In genomic region chr11:69834001-69834549, GRCm38 (mm10) we compare ENCODE assay signal across 8 mouse cellular contexts. TPM values are rescaled to one million over a fixed set of nuclear protein-coding genes. Genes with fewer than 3 reads are reported as not detected.
DNase-seq lines count a peak whose midpoint lies in the region; ATAC-seq and TF ChIP-seq lines count a peak whose summit lies in the region.

No protein-coding gene starts in this region.

- H3K36me3 ChIP-seq in kidney, adult 2 months (ENCODE audit: control insufficient read depth, insufficient read depth, low read length), result no peaks in the 10 kb centered on the region
- peaks cover 22% of the 10 kb centered on the region for H3K36me3 ChIP-seq in forebrain, embryonic 15.5 days
- peaks cover 39% of the 10 kb centered on the region for H3K36me3 ChIP-seq in midbrain, embryonic 13.5 days

- H3K4me3 ChIP-seq in kidney, adult 2 months (ENCODE audit: insufficient read depth, low read depth, low read length), result peak overlapping the region; percentile 16; the same call in 1 of the 2 replicates
- H3K4me3 ChIP-seq in forebrain, embryonic 15.5 days, result peak overlapping the region; percentile 95
- peak overlapping the region; percentile 97 for H3K4me3 ChIP-seq in midbrain, embryonic 13.5 days (replicated peaks)

- peaks cover 4% of the 10 kb centered on the region for H3K4me1 ChIP-seq in kidney, adult 2 months (ENCODE audit: control insufficient read depth, insufficient read depth, low read length)
- peaks cover 46% of the 10 kb centered on the region for H3K4me1 ChIP-seq in forebrain, embryonic 15.5 days
- H3K4me1 ChIP-seq in midbrain, embryonic 13.5 days (replicated peaks), result peaks cover 57% of the 10 kb centered on the region

- H3K27me3 ChIP-seq in kidney, adult 2 months (replicated peaks; ENCODE audit: control insufficient read depth, insufficient read depth, low read length), result no peaks in the 10 kb centered on the region
- H3K27me3 ChIP-seq in forebrain, embryonic 15.5 days, result no peaks in the 10 kb centered on the region
- H3K27me3 ChIP-seq in midbrain, embryonic 13.5 days, result no peaks in the 10 kb centered on the region

- DNase-seq in kidney, adult 2 months, result peak; percentile 33
- no peak for DNase-seq in kidney, adult 8-10 months
- DNase-seq in adrenal gland, postnatal 25 days, result peak; percentile 45
- peak; percentile 58 to 72 for DNase-seq in kidney, postnatal 4 days
- peak; percentile 65 for DNase-seq in testis, postnatal 10 days (ENCODE audit: low spot score)
- no peak for DNase-seq in layer of hippocampus, postnatal 36 days

- peak overlapping the region; percentile 96 for H3K4me2 ChIP-seq in forebrain, embryonic 15.5 days (replicated peaks)
- H3K4me2 ChIP-seq in midbrain, embryonic 13.5 days (replicated peaks), result peak overlapping the region; percentile 99

- TF ChIP-seq POLR2A in kidney, adult 2 months (IDR thresholded peaks at IDR 0.05; ENCODE audit: low read depth, low read length), result no peak

- no peaks in the 10 kb centered on the region for H3K9me3 ChIP-seq in forebrain, embryonic 15.5 days
- no peaks in the 10 kb centered on the region for H3K9me3 ChIP-seq in midbrain, embryonic 13.5 days

- 29% methylated on average over 40 of the region's 48 CpGs for WGBS in kidney, adult 2 months
- 4% methylated on average over 45 of the region's 48 CpGs for WGBS in forebrain, embryonic 15.5 days
- 5% methylated on average over 46 of the region's 48 CpGs for WGBS in midbrain, embryonic 13.5 days

- ATAC-seq in forebrain, embryonic 15.5 days (replicated peaks), result no peak
- no peak for ATAC-seq in midbrain, embryonic 13.5 days

- TF ChIP-seq CTCF in kidney, adult 2 months (conservative IDR thresholded peaks at IDR 0.05; ENCODE audit: insufficient read depth, insufficient read length, low read depth, low read length), result no peak

- H3K9ac ChIP-seq in forebrain, embryonic 15.5 days (replicated peaks), result peak overlapping the region; percentile 94
- peak overlapping the region; percentile 99 for H3K9ac ChIP-seq in midbrain, embryonic 13.5 days (replicated peaks)

- no peak overlapping the region for H3K27ac ChIP-seq in kidney, adult 2 months (ENCODE audit: insufficient read depth, low read depth, low read length)
- H3K27ac ChIP-seq in forebrain, embryonic 15.5 days (replicated peaks), result peak overlapping the region; percentile 58
- peak overlapping the region; percentile 98 for H3K27ac ChIP-seq in midbrain, embryonic 13.5 days

RNA-seq across cellular contexts. Expression of gene Nlgn2, which starts 3.5 kb away (rescaled TPM):
- 6.4 and 7.8 TPM in 2 replicates for polyA plus RNA-seq in kidney, adult 2 months (2012; rRNA removed)
- total RNA-seq in adrenal gland, postnatal 25 days (2021), result 18.6 and 19.7 TPM in 2 replicates
- 20.9 and 21.3 TPM in 2 replicates for polyA plus RNA-seq in forebrain, embryonic 15.5 days (2015; fragmentation: Nextera tagmentation; extraction: Ambion mirVana)
- polyA plus RNA-seq in midbrain, embryonic 13.5 days (2015; fragmentation: Nextera tagmentation; extraction: Ambion mirVana), result 20.5 and 21.3 TPM in 2 replicates
- total RNA-seq in layer of hippocampus, postnatal 36 days (2021), result 100 to 1,000 TPM; 192 to 206 TPM

RNA-seq across cellular contexts. Expression of gene Tmem256, which starts 4.2 kb away (rescaled TPM):
- polyA plus RNA-seq in kidney, adult 2 months (2012; rRNA removed), result 513 and 551 TPM in 2 replicates
- total RNA-seq in adrenal gland, postnatal 25 days (2021), result 149 and 152 TPM in 2 replicates
- 333 and 335 TPM in 2 replicates for polyA plus RNA-seq in forebrain, embryonic 15.5 days (2015; fragmentation: Nextera tagmentation; extraction: Ambion mirVana)
- 329 and 331 TPM in 2 replicates for polyA plus RNA-seq in midbrain, embryonic 13.5 days (2015; fragmentation: Nextera tagmentation; extraction: Ambion mirVana)
- total RNA-seq in layer of hippocampus, postnatal 36 days (2021), result 100 to 1,000 TPM; 109 to 128 TPM

RNA-seq across cellular contexts. Expression of gene Spem1, which starts 12.1 kb away (rescaled TPM):
- polyA plus RNA-seq in kidney, adult 2 months (2012; rRNA removed), result 0.28 and 0.38 TPM in 2 replicates
- not detected in 2 replicates for total RNA-seq in adrenal gland, postnatal 25 days (2021)
- 0.33 and 0.36 TPM in 2 replicates for polyA plus RNA-seq in forebrain, embryonic 15.5 days (2015; fragmentation: Nextera tagmentation; extraction: Ambion mirVana)
- 0.51 and 0.64 TPM in 2 replicates for polyA plus RNA-seq in midbrain, embryonic 13.5 days (2015; fragmentation: Nextera tagmentation; extraction: Ambion mirVana)
- total RNA-seq in layer of hippocampus, postnatal 36 days (2021), result under 1 TPM; 0.57 to 0.63 TPM

RNA-seq across cellular contexts. Expression of gene Plscr3, which starts 12.1 kb away (rescaled TPM):
- polyA plus RNA-seq in kidney, adult 2 months (2012; rRNA removed), result 57.1 and 63.9 TPM in 2 replicates
- 43.8 and 52.9 TPM in 2 replicates for total RNA-seq in adrenal gland, postnatal 25 days (2021)
- polyA plus RNA-seq in forebrain, embryonic 15.5 days (2015; fragmentation: Nextera tagmentation; extraction: Ambion mirVana), result 51.0 and 51.2 TPM in 2 replicates
- 55.0 and 56.3 TPM in 2 replicates for polyA plus RNA-seq in midbrain, embryonic 13.5 days (2015; fragmentation: Nextera tagmentation; extraction: Ambion mirVana)
- total RNA-seq in layer of hippocampus, postnatal 36 days (2021), result 10 to 100 TPM; 16.3 to 16.6 TPM

RNA-seq across cellular contexts. Expression of gene Spem2, which starts 15.8 kb away (rescaled TPM):
- 0.20 and 0.26 TPM in 2 replicates for polyA plus RNA-seq in kidney, adult 2 months (2012; rRNA removed)
- not detected in 2 replicates for total RNA-seq in adrenal gland, postnatal 25 days (2021)
- not detected in 2 replicates for polyA plus RNA-seq in forebrain, embryonic 15.5 days (2015; fragmentation: Nextera tagmentation; extraction: Ambion mirVana)
- polyA plus RNA-seq in midbrain, embryonic 13.5 days (2015; fragmentation: Nextera tagmentation; extraction: Ambion mirVana), result not detected in 2 replicates
- total RNA-seq in layer of hippocampus, postnatal 36 days (2021), result not detected

Comparison
In these comparisons a context has a peak if more than half of its experiments do, and no peak if none do; other contexts are left out.
1. DNase-seq: peak in kidney, adult 2 months (single experiment), adrenal gland, postnatal 25 days (single experiment), kidney, postnatal 4 days (2 of 2) and testis, postnatal 10 days (single experiment); none in kidney, adult 8-10 months (0 of 2) and layer of hippocampus, postnatal 36 days (0 of 2).
2. H3K4me3 ChIP-seq: peak in every context shown above with its lines; median percentile 97 in midbrain, embryonic 13.5 days; 95 in forebrain, embryonic 15.5 days; 16 in kidney, adult 2 months.